Mouse (Mus musculus) lung, embryonic 16.5 days (tissue): ENCODE measurements at regions not wholly inside any gene's neighbourhood (a gene's known extent, or its start where the extent isn't known, plus 50 kb on each side); places are given as distances from the start of the nearest gene placed in this dataset.

Source experiments
- ATAC-seq: fragments of 200-750 bp; cut with Nextera tagmentation; 2 replicates; pipeline ENCODE4 v1.8.0; 2017; ENCODE audit warnings: low read depth, mild to moderate bottlenecking, moderate library complexity
- H3K27ac ChIP-seq: fragments of 300-500 bp; sonication (generic); 2 replicates; pipeline ENCODE4 v1.5.1; 2014; ENCODE audit warnings: mild to moderate bottlenecking, control low read depth, low read length
- H3K27me3 ChIP-seq: fragments of 300-500 bp; sonication (generic); 2 replicates; pipeline ENCODE4 v1.6.1; 2014; ENCODE audit warnings: low read depth, low read length, mixed read lengths; ENCODE audit not compliant: control insufficient read depth, insufficient read depth
- H3K36me3 ChIP-seq: fragments of 300-500 bp; sonication (generic); 2 replicates; pipeline ENCODE4 v1.6.1; 2014; ENCODE audit warnings: low read length; ENCODE audit not compliant: control insufficient read depth, insufficient read depth
- H3K4me1 ChIP-seq: fragments of 300-500 bp; sonication (generic); replicated peaks from 2 replicates; pipeline ENCODE4 v1.6.1; 2014; ENCODE audit warnings: low read length, mixed read lengths; ENCODE audit not compliant: control insufficient read depth, insufficient read depth
- H3K4me2 ChIP-seq: fragments of 300-500 bp; sonication (generic); 2 replicates; pipeline ENCODE4 v1.6.1; 2014; ENCODE audit warnings: low read depth, low read length, control low read depth
- H3K4me3 ChIP-seq: fragments of 300-500 bp; sonication (generic); 2 replicates; pipeline ENCODE4 v1.5.1; 2014; ENCODE audit warnings: mild to moderate bottlenecking, low read length, control low read depth
- H3K9ac ChIP-seq: fragments of 300-500 bp; sonication (generic); 2 replicates; pipeline ENCODE4 v1.6.1; 2014; ENCODE audit warnings: low read length, control low read depth
- H3K9me3 ChIP-seq: fragments of 300-500 bp; sonication (generic); 2 replicates; pipeline ENCODE4 v1.6.1; 2016; ENCODE audit warnings: low read length; ENCODE audit not compliant: control insufficient read depth
- WGBS: fragments of 180-500 bp; shearing (Covaris S2); extraction: QIAGEN DNeasy Blood & Tissue Kit; methylation state at CpG from one replicate; pipeline ENCODE4 v1.1.7; 2014; 5-methylcytosine and 5-hydroxymethylcytosine counted together

DNA sequence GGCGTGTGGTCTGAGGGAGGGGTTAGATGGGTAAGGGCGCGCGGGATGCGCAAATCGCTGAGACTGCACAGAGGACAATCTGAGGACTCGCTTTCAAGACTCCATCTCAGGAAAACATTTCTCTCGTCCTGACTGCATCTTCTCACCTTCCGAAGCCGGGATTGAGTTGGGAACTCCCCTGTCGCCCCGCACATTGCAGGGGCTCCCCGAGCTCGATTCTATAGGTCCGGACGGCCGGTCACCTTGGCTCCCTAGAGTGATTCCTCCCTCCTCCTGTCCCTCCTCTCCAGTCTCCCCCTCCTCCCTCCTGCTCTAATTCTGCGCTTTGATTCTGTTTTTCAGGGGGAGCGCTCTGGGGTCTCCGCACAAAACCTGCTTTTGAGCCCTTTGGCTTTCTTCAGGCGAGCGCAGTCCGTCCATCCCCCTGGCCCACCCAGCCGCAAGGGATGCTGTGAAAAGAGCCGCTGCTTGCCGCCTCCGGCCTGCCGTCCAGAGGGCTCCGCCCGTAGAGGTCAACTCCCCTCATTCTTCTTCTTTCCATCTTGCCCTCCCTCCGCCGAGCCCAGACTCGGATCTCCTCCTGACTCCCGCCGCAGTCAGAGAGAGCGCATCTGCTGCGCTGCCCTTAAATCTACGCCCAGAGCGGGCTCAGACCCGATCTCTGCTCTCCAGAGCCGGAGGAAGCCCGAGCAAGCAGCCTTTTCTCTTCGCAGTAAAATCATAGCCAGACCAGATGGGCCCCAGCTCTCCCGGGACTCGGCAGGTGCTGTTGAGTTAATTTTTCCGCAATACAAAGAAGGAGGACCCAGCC lies 153.8 kb upstream of the Cypt12 start:
- H3K9me3 ChIP-seq = no peaks in the 10 kb centered on the region
- no peak for ATAC-seq
- WGBS = under 1% methylated on average over 46 of the region's 46 CpGs
- H3K36me3 ChIP-seq = no peaks in the 10 kb centered on the region
- peaks cover 72% of the 10 kb centered on the region for H3K27me3 ChIP-seq
- H3K9ac ChIP-seq = no peak overlapping the region
- H3K27ac ChIP-seq = no peak overlapping the region
- 0 out of 2 replicates have a peak overlapping the region, but pooled peaks have one; percentile 6 for H3K4me3 ChIP-seq
- H3K4me2 ChIP-seq = 0 out of 2 replicates have a peak overlapping the region, but pooled peaks have one; percentile 11
- H3K4me1 ChIP-seq = no peaks in the 10 kb centered on the region

DNA sequence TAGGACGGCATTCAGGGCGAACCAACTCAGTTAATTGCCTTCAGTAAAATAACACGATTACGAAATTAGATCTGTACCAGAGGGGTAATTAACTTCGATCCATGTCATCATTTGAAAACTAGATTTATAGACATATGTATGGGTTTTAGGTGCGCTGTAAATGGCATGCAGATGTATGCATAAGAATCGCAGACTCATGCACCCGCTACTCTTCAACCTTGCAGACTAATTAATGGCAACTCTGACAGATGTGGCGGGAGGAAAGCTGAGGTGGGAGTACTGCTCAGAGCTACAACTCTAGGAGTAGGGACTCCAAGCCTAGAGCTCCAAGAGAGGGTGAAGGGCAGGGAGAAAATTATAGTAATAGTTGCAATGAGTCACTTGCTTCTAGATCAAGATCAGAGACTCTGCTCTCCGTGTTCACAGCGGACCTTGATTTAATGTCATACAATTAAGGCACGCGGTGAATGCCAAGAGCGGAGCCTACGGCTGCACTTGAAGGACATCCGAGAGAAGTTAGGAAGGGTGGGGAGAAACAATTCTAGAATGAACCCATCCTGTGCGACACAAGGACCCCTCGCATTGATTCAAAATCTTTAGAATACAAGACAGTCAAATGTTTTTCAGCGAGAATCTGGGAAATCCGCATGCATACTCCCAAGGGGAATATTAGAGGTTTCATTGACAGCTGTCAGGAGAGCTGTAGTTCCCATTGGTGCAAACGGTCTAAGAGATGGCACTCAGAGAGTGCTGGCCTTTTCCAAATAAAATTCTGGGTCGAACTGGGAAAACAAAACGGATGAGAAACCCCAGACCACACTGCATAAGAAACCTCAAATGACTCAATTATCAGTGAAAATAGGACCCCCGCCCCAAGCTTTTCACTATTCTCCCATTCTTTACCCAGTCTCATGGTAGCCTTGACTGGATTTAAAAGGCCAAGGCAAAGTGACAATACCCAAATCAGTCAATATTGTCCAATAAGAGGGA lies 152.6 kb upstream of the Cypt12 start:
- Histone ChIP-seq H3K4me3 (no peak overlapping the region), H3K4me1 (no peaks in the 10 kb centered on the region), H3K9me3 (no peaks in the 10 kb centered on the region), H3K9ac (no peak overlapping the region), H3K27me3 (peaks cover 63% of the 10 kb centered on the region), H3K36me3 (no peaks in the 10 kb centered on the region), H3K4me2 (no peak overlapping the region), H3K27ac (no peak overlapping the region)
- WGBS = 5% methylated on average over 24 of the region's 24 CpGs
- no peak for ATAC-seq

DNA sequence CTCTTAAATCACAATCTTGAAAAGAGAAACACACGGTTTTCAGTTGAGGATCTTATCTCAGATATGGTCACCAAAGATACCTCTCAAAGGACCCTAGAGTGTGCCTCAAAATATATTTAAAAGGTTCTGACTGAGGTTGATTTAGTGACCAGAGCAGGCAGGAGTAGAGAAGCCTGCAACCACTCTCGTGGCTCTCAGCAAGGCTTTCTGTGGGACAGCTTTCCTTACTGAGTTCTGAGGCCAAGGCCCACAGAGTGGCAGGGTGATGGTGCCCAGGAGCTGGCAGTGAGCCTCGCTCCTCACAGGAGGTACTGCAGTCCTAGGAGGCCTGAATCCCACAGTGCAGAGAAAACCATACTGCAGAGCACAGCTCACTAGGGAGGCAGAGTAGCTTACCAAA lies 151.4 kb upstream of the Cypt12 start:
- WGBS = 12% methylated on average over 3 of the region's 3 CpGs
- H3K27me3 ChIP-seq = peaks cover 51% of the 10 kb centered on the region

DNA sequence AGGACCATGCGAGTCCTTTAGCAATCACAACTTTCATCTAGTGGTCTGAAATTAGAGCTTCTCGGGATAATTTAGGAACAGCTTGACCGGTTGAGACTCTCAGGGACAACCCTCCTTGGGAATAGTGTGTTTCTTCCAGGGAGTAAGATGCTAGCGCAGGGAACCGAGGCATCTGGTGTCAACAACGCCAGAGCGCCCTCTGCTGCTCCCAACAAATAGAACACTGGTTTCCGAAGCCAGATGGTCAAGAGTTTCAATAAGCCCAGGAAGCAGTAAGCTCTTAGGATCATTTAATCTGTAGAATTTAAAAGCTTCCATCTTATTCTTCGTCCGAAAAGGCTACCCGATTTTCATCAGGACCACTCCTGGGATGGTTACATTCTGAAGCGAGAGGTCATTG lies 149.8 kb upstream of the Cypt12 start:
- H3K27ac ChIP-seq = no peak overlapping the region
- H3K36me3 ChIP-seq = no peaks in the 10 kb centered on the region
- peaks cover 43% of the 10 kb centered on the region for H3K27me3 ChIP-seq
- H3K9ac ChIP-seq = no peak overlapping the region
- 6% methylated on average over 12 of the region's 12 CpGs for WGBS
- H3K4me3 ChIP-seq = no peak overlapping the region
- no peak for ATAC-seq
- H3K9me3 ChIP-seq = no peaks in the 10 kb centered on the region
- H3K4me1 ChIP-seq = no peaks in the 10 kb centered on the region
- H3K4me2 ChIP-seq = no peak overlapping the region

More for the DNA sequence above, 151.4 kb upstream of the Cypt12 start:
- ATAC-seq = no peak
- H3K36me3 ChIP-seq = no peaks in the 10 kb centered on the region
- no peaks in the 10 kb centered on the region for H3K9me3 ChIP-seq
- H3K4me3 ChIP-seq = no peak overlapping the region
- no peak overlapping the region for H3K27ac ChIP-seq
- no peak overlapping the region for H3K9ac ChIP-seq
- no peak overlapping the region for H3K4me2 ChIP-seq
- no peaks in the 10 kb centered on the region for H3K4me1 ChIP-seq

DNA sequence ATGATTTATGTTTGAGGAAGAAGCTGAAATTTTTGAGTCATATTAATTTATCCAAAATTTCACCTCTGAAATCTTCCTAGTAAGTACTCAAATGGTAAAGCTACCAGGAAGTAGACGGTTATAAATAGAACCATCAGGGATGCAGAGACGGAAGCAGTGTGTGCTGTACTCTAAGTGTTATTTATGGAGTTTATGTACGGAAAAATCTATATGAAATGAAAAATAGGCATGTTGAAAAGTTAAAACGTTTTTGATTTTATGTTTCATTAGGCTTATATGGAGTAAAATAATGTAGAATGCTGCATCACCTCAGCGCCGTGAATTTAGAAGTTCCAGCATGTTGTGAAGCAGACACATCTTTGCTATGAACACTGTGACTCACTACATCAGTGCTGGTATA lies 149.1 kb upstream of the Cypt12 start:
- H3K36me3 ChIP-seq = no peaks in the 10 kb centered on the region
- H3K27ac ChIP-seq = no peak overlapping the region
- H3K27me3 ChIP-seq = peaks cover 36% of the 10 kb centered on the region
- H3K4me2 ChIP-seq = no peak overlapping the region
- no peaks in the 10 kb centered on the region for H3K4me1 ChIP-seq
- ATAC-seq = no peak
- no peak overlapping the region for H3K4me3 ChIP-seq
- H3K9me3 ChIP-seq = no peaks in the 10 kb centered on the region
- no peak overlapping the region for H3K9ac ChIP-seq
- 44% methylated on average over 6 of the region's 6 CpGs for WGBS

DNA sequence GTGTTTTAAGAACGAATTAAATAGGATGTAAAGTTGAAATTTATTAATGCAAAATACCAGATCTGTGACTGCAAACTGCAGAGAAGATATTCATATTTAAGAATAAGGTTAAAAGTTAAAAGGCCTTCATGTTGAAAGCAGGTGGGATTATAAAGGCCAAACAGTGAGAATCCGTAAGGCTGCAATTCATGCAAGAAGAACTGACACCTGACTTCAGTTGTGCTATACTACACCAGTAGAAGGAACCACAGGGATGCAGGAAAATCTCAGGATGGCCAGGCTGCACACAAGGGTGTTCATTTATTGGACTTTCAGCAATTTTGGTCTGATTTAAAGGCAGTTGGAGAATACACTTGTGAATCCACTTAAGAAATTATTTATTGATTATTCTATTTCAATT lies 147.4 kb upstream of the Cypt12 start:
- H3K4me2 ChIP-seq = no peak overlapping the region
- H3K9ac ChIP-seq = no peak overlapping the region
- ATAC-seq = no peak
- H3K4me1 ChIP-seq = no peaks in the 10 kb centered on the region
- no peak overlapping the region for H3K27ac ChIP-seq
- no peaks in the 10 kb centered on the region for H3K9me3 ChIP-seq
- WGBS = 59% methylated on average over 2 of the region's 2 CpGs
- H3K4me3 ChIP-seq = no peak overlapping the region
- no peaks in the 10 kb centered on the region for H3K36me3 ChIP-seq
- peaks cover 20% of the 10 kb centered on the region for H3K27me3 ChIP-seq

DNA sequence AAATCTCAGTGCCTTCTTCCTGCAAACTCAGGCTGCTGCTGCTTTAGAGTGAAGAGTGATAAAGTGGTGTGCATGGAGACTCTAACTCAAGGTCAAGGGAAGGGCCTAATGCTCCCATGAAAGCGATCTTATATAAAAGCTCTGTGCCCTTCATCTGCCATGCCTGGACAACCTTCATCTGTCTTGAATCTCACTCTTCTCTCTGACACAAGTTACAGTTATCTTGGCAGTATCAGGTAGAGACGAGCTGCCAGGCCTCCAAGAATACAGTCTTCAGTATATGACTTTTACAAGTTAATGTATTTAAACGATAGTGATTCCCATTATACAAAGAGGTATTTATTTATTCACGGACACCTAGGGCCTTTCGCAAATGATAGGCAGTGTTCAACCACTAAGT lies 146.7 kb upstream of the Cypt12 start:
- peaks cover 13% of the 10 kb centered on the region for H3K27me3 ChIP-seq
- no peaks in the 10 kb centered on the region for H3K9me3 ChIP-seq
- H3K9ac ChIP-seq = no peak overlapping the region
- WGBS = 76% methylated on average over 5 of the region's 5 CpGs
- H3K27ac ChIP-seq = no peak overlapping the region
- no peaks in the 10 kb centered on the region for H3K4me1 ChIP-seq
- H3K36me3 ChIP-seq = no peaks in the 10 kb centered on the region
- no peak overlapping the region for H3K4me2 ChIP-seq
- no peak for ATAC-seq
- no peak overlapping the region for H3K4me3 ChIP-seq

DNA sequence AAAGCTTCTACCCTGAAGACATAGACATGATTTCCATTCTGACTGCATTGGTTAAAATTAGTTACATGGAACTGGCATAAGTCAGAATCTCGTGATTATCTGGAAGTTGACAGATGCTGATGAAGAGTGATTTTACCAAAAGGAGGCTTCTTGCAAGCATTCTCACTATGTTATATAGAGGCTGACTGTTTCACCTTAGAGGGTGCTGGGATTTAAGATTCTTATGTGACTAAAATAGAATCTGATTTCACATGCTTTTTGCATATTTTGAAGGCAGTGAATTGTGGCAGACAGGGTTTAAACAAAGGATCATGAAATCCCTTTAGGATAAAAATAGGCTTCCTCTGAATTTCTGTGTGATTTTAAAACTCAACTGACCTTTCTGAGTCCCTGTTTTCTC lies 143.0 kb upstream of the Cypt12 start:
- H3K27ac ChIP-seq = no peak overlapping the region
- H3K9ac ChIP-seq = no peak overlapping the region
- H3K4me2 ChIP-seq = no peak overlapping the region
- no peaks in the 10 kb centered on the region for H3K9me3 ChIP-seq
- no peaks in the 10 kb centered on the region for H3K36me3 ChIP-seq
- H3K4me1 ChIP-seq = no peaks in the 10 kb centered on the region
- no peak overlapping the region for H3K4me3 ChIP-seq
- H3K27me3 ChIP-seq = no peaks in the 10 kb centered on the region
- ATAC-seq = no peak
- WGBS = 62% methylated on average over 1 of the region's 1 CpGs

DNA sequence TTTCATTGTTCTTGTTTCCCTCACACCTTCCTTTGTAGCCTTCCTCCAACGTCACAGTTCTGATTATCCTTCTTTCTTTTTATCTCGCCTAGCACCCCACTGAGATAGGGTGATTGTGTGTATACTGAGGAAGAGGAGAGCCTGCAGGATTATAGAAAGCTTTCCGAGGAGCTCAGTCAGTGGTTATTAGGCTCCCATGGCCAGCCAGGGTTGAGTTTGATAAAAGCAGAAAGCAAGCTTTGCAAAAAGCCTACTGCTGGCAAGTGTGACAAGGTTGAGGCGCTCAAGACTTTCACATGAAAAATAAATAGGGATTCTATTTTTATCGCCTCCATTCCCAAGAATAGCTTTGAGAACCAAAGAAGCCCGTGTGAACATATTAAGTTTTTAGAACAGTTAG lies 136.9 kb upstream of the Cypt12 start:
- 45% methylated on average over 6 of the region's 6 CpGs for WGBS
- H3K27me3 ChIP-seq = no peaks in the 10 kb centered on the region
- H3K9ac ChIP-seq = no peak overlapping the region
- H3K4me3 ChIP-seq = no peak overlapping the region
- H3K9me3 ChIP-seq = no peaks in the 10 kb centered on the region
- no peak for ATAC-seq
- no peak overlapping the region for H3K27ac ChIP-seq
- no peaks in the 10 kb centered on the region for H3K36me3 ChIP-seq
- H3K4me2 ChIP-seq = no peak overlapping the region
- no peaks in the 10 kb centered on the region for H3K4me1 ChIP-seq
